Mouse (Mus musculus) lung, adult 2 months (tissue): ENCODE data around the gene Cir1.

ENCODE experiments used
- CTCF ChIP-seq: fragments of 200-500 bp; IDR thresholded peaks from 2 replicates; pipeline ENCODE4 v1.5.1; 2011; ENCODE audit warnings: mild to moderate bottlenecking, low read length, control low read depth; ENCODE audit not compliant: insufficient read depth
- POLR2A ChIP-seq: fragments of 200-500 bp; IDR thresholded peaks from 2 replicates; pipeline ENCODE4 v1.6.1; 2011; ENCODE audit warnings: low read depth, mild to moderate bottlenecking, control low read depth, low read length, borderline replicate concordance; ENCODE audit errors: extremely low read depth

GRCm38 (mm10) chr2:73347136-73347535 lies 34.6 kb upstream of the Cir1 start:
- TF ChIP-seq CTCF (no peak), POLR2A (no peak)
